Mouse (Mus musculus) myocyte (in vitro differentiated cells): ENCODE results near the gene Eipr1.

Source experiments
- CEBPB ChIP-seq: IDR thresholded peaks from 2 replicates; pipeline ENCODE4 v1.6.1; 2011; ENCODE audit warnings: mild to moderate bottlenecking, moderate library complexity; ENCODE audit not compliant: poor library complexity, insufficient read depth, severe bottlenecking
- E2F4 ChIP-seq: IDR thresholded peaks from one replicate; pipeline ENCODE4 v1.6.1; 2011; ENCODE audit warnings: mild to moderate bottlenecking, control low read depth, moderate library complexity; ENCODE audit not compliant: insufficient read depth
- MAX ChIP-seq: IDR thresholded peaks from one replicate; pipeline ENCODE4 v1.6.1; 2011; ENCODE audit warnings: low read depth, mild to moderate bottlenecking, control low read depth
- MYOD1 ChIP-seq, 3 experiments: IDR thresholded peaks; one replicate each; pipeline ENCODE4 v1.6.1; 2011; ENCODE audit warnings: control low read depth in 2 of 3, low read depth in 2 of 3, mild to moderate bottlenecking in 2 of 3, moderate library complexity in 1 of 3; ENCODE audit not compliant: insufficient read length in 2 of 3, control insufficient read depth in 1 of 3
- MYOG ChIP-seq, 3 experiments: IDR thresholded peaks; one replicate each; pipeline ENCODE4 v1.6.1; 2011; ENCODE audit warnings: control low read depth in 2 of 3, low read depth in 2 of 3, mild to moderate bottlenecking in 2 of 3; ENCODE audit not compliant: insufficient read length in 2 of 3, control insufficient read depth in 1 of 3, insufficient read depth in 1 of 3
- POLR2A ChIP-seq: IDR thresholded peaks from one replicate; pipeline ENCODE4 v1.6.1; 2011; ENCODE audit warnings: low read depth, mild to moderate bottlenecking, control low read depth, moderate library complexity; ENCODE audit not compliant: insufficient read length
- POLR2AphosphoS2 ChIP-seq: IDR thresholded peaks from one replicate; pipeline ENCODE4 v1.6.1; 2011; ENCODE audit warnings: low read depth, control low read depth; ENCODE audit not compliant: insufficient read length
- REST ChIP-seq: IDR thresholded peaks from one replicate; pipeline ENCODE4 v1.6.1; 2011; ENCODE audit warnings: mild to moderate bottlenecking, control low read depth, moderate library complexity; ENCODE audit not compliant: insufficient read depth, insufficient read length
- SRF ChIP-seq: IDR thresholded peaks from one replicate; pipeline ENCODE4 v1.6.1; 2011; ENCODE audit warnings: low read depth; ENCODE audit not compliant: control insufficient read depth, insufficient read length
- TCF12 ChIP-seq: IDR thresholded peaks from one replicate; pipeline ENCODE4 v1.6.1; 2011; ENCODE audit warnings: mild to moderate bottlenecking, control low read depth; ENCODE audit not compliant: poor library complexity, insufficient read depth, severe bottlenecking
- TCF3 ChIP-seq: IDR thresholded peaks from one replicate; pipeline ENCODE4 v1.6.1; 2011; ENCODE audit warnings: low read depth, control low read depth; ENCODE audit not compliant: insufficient read length
- USF1 ChIP-seq: IDR thresholded peaks from one replicate; pipeline ENCODE4 v1.6.1; 2011; ENCODE audit warnings: low read depth, mild to moderate bottlenecking, control low read depth, moderate library complexity

GRCm38 (mm10) chr12:28718106-28718505, 33.5 kb upstream of the Eipr1 start:
- no peak for TF ChIP-seq E2F4
- no peak for TF ChIP-seq POLR2A
- TF ChIP-seq USF1, result no peak
- TF ChIP-seq TCF12, result no peak
- no peak for TF ChIP-seq MYOD1 (IDR thresholded peaks at IDR 0.05; ENCODE audit: control insufficient read depth in 1 of 3, insufficient read length in 2 of 3, low read depth in 2 of 3)
- TF ChIP-seq MAX, result no peak
- no peak for TF ChIP-seq POLR2AphosphoS2
- no peak for TF ChIP-seq MYOG (IDR thresholded peaks at IDR 0.05; ENCODE audit: control insufficient read depth in 1 of 3, insufficient read depth in 1 of 3, insufficient read length in 2 of 3, low read depth in 2 of 3)
- no peak for TF ChIP-seq TCF3
- no peak for TF ChIP-seq CEBPB
- no peak for TF ChIP-seq REST
- TF ChIP-seq SRF, result no peak
